ENCODE assay signal across 8 mouse cellular contexts in genomic region chr4:138447387-138447786, GRCm38 (mm10). TPM values are rescaled to one million over a fixed set of nuclear protein-coding genes. Genes with fewer than 3 reads are reported as not detected.
A peak's percentile ranks its signal among the peaks of the same experiment; 100 is the strongest.
DNase-seq lines count a peak whose midpoint lies in the region; ATAC-seq and TF ChIP-seq lines count a peak whose summit lies in the region.

No protein-coding gene starts in this region.

- ATAC-seq in embryonic facial prominence, embryonic 14.5 days (ENCODE audit: low read depth), result peak; percentile 87
- ATAC-seq in kidney, embryonic 14.5 days (ENCODE audit: low FRiP score, low TSS enrichment), result peak; percentile 77
- ATAC-seq in limb, embryonic 14.5 days (ENCODE audit: low FRiP score, low read depth), result peak; percentile 82
- ATAC-seq in midbrain, postnatal 0 days (ENCODE audit: low FRiP score), result peak; percentile 84

- no peak overlapping the region for H3K4me2 ChIP-seq in embryonic facial prominence, embryonic 14.5 days (ENCODE audit: low read depth, low read length)
- no peak overlapping the region for H3K4me2 ChIP-seq in kidney, embryonic 14.5 days (replicated peaks; ENCODE audit: low read depth, low read length)
- no peak overlapping the region for H3K4me2 ChIP-seq in limb, embryonic 14.5 days (replicated peaks; ENCODE audit: low read depth, low read length, severe bottlenecking)
- H3K4me2 ChIP-seq in midbrain, postnatal 0 days (ENCODE audit: low read depth, low read length, poor library complexity, severe bottlenecking), result no peak overlapping the region

- TF ChIP-seq POLR2A in bone marrow, adult 2 months (IDR thresholded peaks at IDR 0.05; ENCODE audit: borderline replicate concordance, control insufficient read depth, low read depth, low read length), result no peak
- no peak for TF ChIP-seq POLR2A in limb, embryonic 14.5 days (IDR thresholded peaks at IDR 0.05; ENCODE audit: borderline replicate concordance, extremely low read depth, insufficient read depth, insufficient read length)
- TF ChIP-seq POLR2A in spleen, adult 2 months (IDR thresholded peaks at IDR 0.05; ENCODE audit: low read depth, low read length), result no peak

- no peak overlapping the region for H3K4me3 ChIP-seq in bone marrow, adult 2 months (replicated peaks; ENCODE audit: control insufficient read depth, low read depth, low read length)
- H3K4me3 ChIP-seq in embryonic facial prominence, embryonic 14.5 days (ENCODE audit: low read depth, low read length), result no peak overlapping the region
- H3K4me3 ChIP-seq in kidney, embryonic 14.5 days (ENCODE audit: low read length), result no peak overlapping the region
- H3K4me3 ChIP-seq in limb, embryonic 14.5 days (replicated peaks; ENCODE audit: low read length), result no peak overlapping the region
- H3K4me3 ChIP-seq in midbrain, postnatal 0 days (ENCODE audit: low read depth, low read length), result no peak overlapping the region
- H3K4me3 ChIP-seq in spleen, adult 2 months (ENCODE audit: extremely low read depth, insufficient read depth, insufficient read length), result no peak overlapping the region

- DNase-seq in A20 (ENCODE audit: low read depth, low spot score), result peak; percentile 81
- peak; percentile 85 for DNase-seq in embryonic facial prominence, embryonic 14.5 days (ENCODE audit: low spot score)
- DNase-seq in heart, adult 9 months (ENCODE audit: low spot score in 2 of 2), result peak; percentile 70 to 88
- DNase-seq in limb, embryonic 14.5 days (ENCODE audit: low spot score), result peak; percentile 81
- peak; percentile 95 for DNase-seq in midbrain, postnatal 0 days (ENCODE audit: low spot score)
- DNase-seq in spleen, adult 2 months (ENCODE audit: low read depth in 1 of 2, low spot score in 2 of 2), result peak; percentile 53 to 78

- H3K27me3 ChIP-seq in embryonic facial prominence, embryonic 14.5 days (replicated peaks; ENCODE audit: control insufficient read depth, insufficient read depth, low read length), result peaks cover 9% of the 10 kb centered on the region
- H3K27me3 ChIP-seq in kidney, embryonic 14.5 days (ENCODE audit: control insufficient read depth, insufficient read depth, low read length), result no peaks in the 10 kb centered on the region
- 0 out of 2 replicates have a peak, but pooled peaks cover under 1% of the 10 kb centered on the region for H3K27me3 ChIP-seq in limb, embryonic 14.5 days (ENCODE audit: control insufficient read depth, insufficient read depth, low read length)
- no peaks in the 10 kb centered on the region for H3K27me3 ChIP-seq in midbrain, postnatal 0 days (ENCODE audit: insufficient read depth, low read length)
- H3K27me3 ChIP-seq in spleen, adult 2 months (ENCODE audit: control insufficient read depth, insufficient read depth, low read length), result peaks cover 1% of the 10 kb centered on the region; the same call in 1 of the 2 replicates

- H3K9ac ChIP-seq in embryonic facial prominence, embryonic 14.5 days (ENCODE audit: low read depth, low read length), result no peak overlapping the region
- no peak overlapping the region for H3K9ac ChIP-seq in kidney, embryonic 14.5 days (ENCODE audit: low read depth, low read length)
- H3K9ac ChIP-seq in limb, embryonic 14.5 days (ENCODE audit: low read depth, low read length, severe bottlenecking), result no peak overlapping the region; the same call in 1 of the 2 replicates
- H3K9ac ChIP-seq in midbrain, postnatal 0 days (replicated peaks; ENCODE audit: low read length, poor library complexity, severe bottlenecking), result no peak overlapping the region

- H3K9me3 ChIP-seq in embryonic facial prominence, embryonic 14.5 days (ENCODE audit: control insufficient read depth, low read length), result no peaks in the 10 kb centered on the region
- H3K9me3 ChIP-seq in kidney, embryonic 14.5 days (ENCODE audit: control insufficient read depth, low read length), result no peaks in the 10 kb centered on the region
- H3K9me3 ChIP-seq in limb, embryonic 14.5 days (ENCODE audit: control insufficient read depth, low read length), result no peaks in the 10 kb centered on the region
- H3K9me3 ChIP-seq in midbrain, postnatal 0 days (ENCODE audit: low read length), result no peaks in the 10 kb centered on the region

- H3K36me3 ChIP-seq in embryonic facial prominence, embryonic 14.5 days (ENCODE audit: control insufficient read depth, insufficient read depth, low read length), result no peaks in the 10 kb centered on the region
- H3K36me3 ChIP-seq in kidney, embryonic 14.5 days (ENCODE audit: control insufficient read depth, insufficient read depth, low read length), result no peaks in the 10 kb centered on the region
- H3K36me3 ChIP-seq in limb, embryonic 14.5 days (ENCODE audit: control insufficient read depth, insufficient read depth, low read length), result peaks cover under 1% of the 10 kb centered on the region; the same call in 1 of the 2 replicates
- no peaks in the 10 kb centered on the region for H3K36me3 ChIP-seq in midbrain, postnatal 0 days (ENCODE audit: insufficient read depth, low read length)
- no peaks in the 10 kb centered on the region for H3K36me3 ChIP-seq in spleen, adult 2 months (ENCODE audit: control insufficient read depth, insufficient read depth, low read length)

- H3K27ac ChIP-seq in bone marrow, adult 2 months (ENCODE audit: control insufficient read depth, insufficient read depth, low read depth, low read length, poor library complexity), result no peak overlapping the region
- no peak overlapping the region for H3K27ac ChIP-seq in embryonic facial prominence, embryonic 14.5 days (replicated peaks; ENCODE audit: low read depth, low read length)
- no peak overlapping the region for H3K27ac ChIP-seq in kidney, embryonic 14.5 days (ENCODE audit: low read depth, low read length)
- H3K27ac ChIP-seq in limb, embryonic 14.5 days (replicated peaks; ENCODE audit: low read depth, low read length), result no peak overlapping the region
- peak overlapping the region; percentile 49; the same call in 1 of the 2 replicates for H3K27ac ChIP-seq in midbrain, postnatal 0 days (ENCODE audit: low read depth, low read length)
- H3K27ac ChIP-seq in spleen, adult 2 months (ENCODE audit: insufficient read depth, low read length), result no peak overlapping the region

- whole genome bisulfite sequencing in bone marrow, adult 2 months, result under 1% methylated on average over 8 of the region's 8 CpGs
- 0% methylated on average over 8 of the region's 8 CpGs for WGBS in embryonic facial prominence, embryonic 14.5 days
- 0% methylated on average over 8 of the region's 8 CpGs for WGBS in kidney, embryonic 14.5 days
- WGBS in limb, embryonic 14.5 days, result under 1% methylated on average over 8 of the region's 8 CpGs
- 0% methylated on average over 8 of the region's 8 CpGs for whole genome bisulfite sequencing in midbrain, postnatal 0 days
- WGBS in spleen, adult 2 months, result under 1% methylated on average over 8 of the region's 8 CpGs

- TF ChIP-seq CTCF in bone marrow, adult 2 months (IDR thresholded peaks at IDR 0.05; ENCODE audit: control insufficient read depth, insufficient read depth, low read length), result peak; percentile 94
- TF ChIP-seq CTCF in midbrain, postnatal 0 days (IDR thresholded peaks at IDR 0.05), result peak; percentile 99
- TF ChIP-seq CTCF in spleen, adult 2 months (IDR thresholded peaks at IDR 0.05; ENCODE audit: extremely low read depth, insufficient read depth, insufficient read length, insufficient replicate concordance), result peak; percentile 98

- H3K4me1 ChIP-seq in bone marrow, adult 2 months (ENCODE audit: control insufficient read depth, insufficient read depth, low read length), result no peaks in the 10 kb centered on the region
- no peaks in the 10 kb centered on the region for H3K4me1 ChIP-seq in embryonic facial prominence, embryonic 14.5 days (ENCODE audit: control insufficient read depth, insufficient read depth, low read length)
- 0 out of 2 replicates have a peak, but pooled peaks cover 6% of the 10 kb centered on the region for H3K4me1 ChIP-seq in kidney, embryonic 14.5 days (ENCODE audit: control insufficient read depth, insufficient read depth, low read length)
- H3K4me1 ChIP-seq in limb, embryonic 14.5 days (ENCODE audit: control insufficient read depth, insufficient read depth, low read length), result no peaks in the 10 kb centered on the region
- no peaks in the 10 kb centered on the region for H3K4me1 ChIP-seq in midbrain, postnatal 0 days (ENCODE audit: insufficient read depth, low read length)
- no peaks in the 10 kb centered on the region for H3K4me1 ChIP-seq in spleen, adult 2 months (ENCODE audit: control insufficient read depth, insufficient read depth, insufficient read length)

RNA-seq across cellular contexts. Expression of gene Camk2n1, which starts 6.7 kb away (rescaled TPM):
- 2.2 and 3.4 TPM in 2 replicates for polyA plus RNA-seq in bone marrow, adult 2 months (2011; ENCODE audit: insufficient read depth, insufficient read length, low replicate concordance, missing spikeins)
- 2.4 and 2.5 TPM in 2 replicates for polyA plus RNA-seq in embryonic facial prominence, embryonic 14.5 days (2014; fragmentation: Nextera tagmentation; extraction: Ambion mirVana)
- polyA plus RNA-seq in kidney, embryonic 14.5 days (2014; fragmentation: Nextera tagmentation; extraction: Ambion mirVana), result 7.4 and 10.1 TPM in 2 replicates
- polyA plus RNA-seq in limb, embryonic 14.5 days (2012; rRNA removed), result 7.8 and 9.0 TPM in 2 replicates
- 2.1 and 2.9 TPM in 2 replicates for polyA plus RNA-seq in limb, embryonic 14.5 days (2014; fragmentation: Nextera tagmentation; extraction: Ambion mirVana)
- 50.9 and 55.6 TPM in 2 replicates for total RNA-seq in midbrain, postnatal 0 days (2014; rRNA removed)
- 25.0 and 29.2 TPM in 2 replicates for polyA plus RNA-seq in midbrain, postnatal 0 days (2015; fragmentation: Nextera tagmentation; extraction: Ambion mirVana)
- 9.2 and 14.4 TPM in 2 replicates for polyA plus RNA-seq in spleen, adult 2 months (2012; rRNA removed)

RNA-seq across cellular contexts. Expression of gene Mul1, which starts 12.9 kb away (rescaled TPM):
- 5.8 and 7.8 TPM in 2 replicates for polyA plus RNA-seq in bone marrow, adult 2 months (2011; ENCODE audit: insufficient read depth, insufficient read length, low replicate concordance, missing spikeins)
- 19.5 and 22.0 TPM in 2 replicates for polyA plus RNA-seq in embryonic facial prominence, embryonic 14.5 days (2014; fragmentation: Nextera tagmentation; extraction: Ambion mirVana)
- 16.7 and 16.9 TPM in 2 replicates for polyA plus RNA-seq in kidney, embryonic 14.5 days (2014; fragmentation: Nextera tagmentation; extraction: Ambion mirVana)
- polyA plus RNA-seq in limb, embryonic 14.5 days (2012; rRNA removed), result 13.8 and 14.2 TPM in 2 replicates
- polyA plus RNA-seq in limb, embryonic 14.5 days (2014; fragmentation: Nextera tagmentation; extraction: Ambion mirVana), result 17.1 and 18.4 TPM in 2 replicates
- total RNA-seq in midbrain, postnatal 0 days (2014; rRNA removed), result 32.6 and 35.2 TPM in 2 replicates
- polyA plus RNA-seq in midbrain, postnatal 0 days (2015; fragmentation: Nextera tagmentation; extraction: Ambion mirVana), result 17.6 and 19.2 TPM in 2 replicates
- polyA plus RNA-seq in spleen, adult 2 months (2012; rRNA removed), result 7.8 and 8.7 TPM in 2 replicates

RNA-seq across cellular contexts. Expression of gene Fam43b, which starts 51.1 kb away (rescaled TPM):
- polyA plus RNA-seq in bone marrow, adult 2 months (2011; ENCODE audit: insufficient read depth, insufficient read length, low replicate concordance, missing spikeins), result not detected in 2 replicates
- 0.24 and 0.29 TPM in 2 replicates for polyA plus RNA-seq in embryonic facial prominence, embryonic 14.5 days (2014; fragmentation: Nextera tagmentation; extraction: Ambion mirVana)
- not detected in 2 replicates for polyA plus RNA-seq in kidney, embryonic 14.5 days (2014; fragmentation: Nextera tagmentation; extraction: Ambion mirVana)
- 0.03 TPM in 1 of 2 replicates, not detected in the other for polyA plus RNA-seq in limb, embryonic 14.5 days (2012; rRNA removed)
- 0.07 TPM in 1 of 2 replicates, not detected in the other for polyA plus RNA-seq in limb, embryonic 14.5 days (2014; fragmentation: Nextera tagmentation; extraction: Ambion mirVana)
- 18.7 and 24.0 TPM in 2 replicates for total RNA-seq in midbrain, postnatal 0 days (2014; rRNA removed)
- 20.1 and 21.6 TPM in 2 replicates for polyA plus RNA-seq in midbrain, postnatal 0 days (2015; fragmentation: Nextera tagmentation; extraction: Ambion mirVana)
- polyA plus RNA-seq in spleen, adult 2 months (2012; rRNA removed), result 0.06 and 0.13 TPM in 2 replicates

Comparison
In these comparisons a context has a peak if more than half of its experiments do, and no peak if none do; other contexts are left out.
1. RNA of gene Fam43b, which starts 51.1 kb away (polyA plus RNA-seq): 20.1 to 21.6 TPM in midbrain, postnatal 0 days; 0.24 to 0.29 TPM in embryonic facial prominence, embryonic 14.5 days, not detected in bone marrow, adult 2 months, 0.03 to 0.07 TPM in limb, embryonic 14.5 days, 0.06 to 0.13 TPM in spleen, adult 2 months and not detected in kidney, embryonic 14.5 days; every median in the first group is over 10 times any median in the second.
2. Peak in every context shown above with its lines, with median percentiles within 50 percentile points of each other: DNase-seq, CTCF ChIP-seq and ATAC-seq.